Mouse (Mus musculus): ENCODE data around the gene Zscan4e. TPM values are rescaled to one million over a fixed set of nuclear protein-coding genes. Genes with fewer than 3 reads are reported as not detected.
"Not testable (repeated sequence)": the region's sequence is repeated elsewhere in the genome, so short reads cannot be mapped to it uniquely, and the experiment has no call there.

Gene Zscan4e
- polyA plus RNA-seq (2012; rRNA removed): not detected in 2 replicates

GRCm38 (mm10) chr7:11310582-11310981 lies at the start of gene Zscan4e:
TSS of gene Zscan4e (minus strand) at chr7:11310682.
- H3K27me3 ChIP-seq (ENCODE audit: control insufficient read depth, insufficient read depth, low read length): not testable (repeated sequence)

More at GRCm38 (mm10) chr7:11310582-11310981, at the start of gene Zscan4e:
- H3K4me3 ChIP-seq (ENCODE audit: control insufficient read depth, insufficient read depth, low read length); H3K4me1 ChIP-seq (replicated peaks; ENCODE audit: control insufficient read depth, insufficient read depth, low read length); H3K36me3 ChIP-seq (ENCODE audit: control insufficient read depth, insufficient read depth, low read length); DNase-seq; H3K27ac ChIP-seq (ENCODE audit: control insufficient read depth, insufficient read depth, low read length): not testable (repeated sequence)

Other genes with a start within 250 kb of the Zscan4e start
- not detected in 2 replicates for gene Zscan4-ps1, start 241.0 kb downstream of the Zscan4e start, polyA plus RNA-seq (2012; rRNA removed)
- not detected in 2 replicates for gene Zscan4d, start 144.5 kb downstream of the Zscan4e start, polyA plus RNA-seq (2012; rRNA removed)
- 0.08 TPM in 1 of 2 replicates, not detected in the other for gene Zscan4f, start 87.2 kb upstream of the Zscan4e start, polyA plus RNA-seq (2012; rRNA removed)
- gene Zscan4-ps2, start 203.6 kb upstream of the Zscan4e start, polyA plus RNA-seq (2012; rRNA removed): not detected in 2 replicates